Mouse (Mus musculus): ENCODE data around the gene Cela1.

Gene Cela1

GRCm38 (mm10) chr15:100687430-100687971, at the start of gene Cela1:
Gene Cela1, minus strand, starts transcription at chr15:100687921.
- no peak for DNase-seq (ENCODE audit: extremely low read depth, low read depth)

- DNase-seq (ENCODE audit: extremely low read depth, low read depth): peak; percentile 66
These were observed 48.2 kb upstream of the Cela1 start for GRCm38 (mm10) chr15:100735953-100736300.

GRCm38 (mm10) chr15:100735095-100735952, 47.6 kb upstream of the Cela1 start:
- peak; percentile 53 for DNase-seq (ENCODE audit: extremely low read depth, low read depth)

- peak; percentile 53 for DNase-seq (ENCODE audit: extremely low read depth, low read depth)
These were observed 44.9 kb upstream of the Cela1 start for GRCm38 (mm10) chr15:100732580-100732979.

- DNase-seq (ENCODE audit: extremely low read depth, low read depth): no peak
These were observed 43.4 kb upstream of the Cela1 start for GRCm38 (mm10) chr15:100731081-100731480.

- DNase-seq (ENCODE audit: extremely low read depth, low read depth): no peak
These were observed 41.7 kb upstream of the Cela1 start, which contains the start of gene Galnt6 for GRCm38 (mm10) chr15:100729281-100729985. Gene Galnt6, minus strand, starts transcription at chr15:100729376.

- DNase-seq (ENCODE audit: extremely low read depth, low read depth): peak; percentile 61
These were observed 40.9 kb upstream of the Cela1 start for GRCm38 (mm10) chr15:100728586-100728985.

GRCm38 (mm10) chr15:100727834-100728233, 40.1 kb upstream of the Cela1 start:
- no peak for DNase-seq (ENCODE audit: extremely low read depth, low read depth)

- DNase-seq (ENCODE audit: extremely low read depth, low read depth): no peak
These were observed 39.0 kb upstream of the Cela1 start for GRCm38 (mm10) chr15:100726721-100727120.

GRCm38 (mm10) chr15:100723505-100723904, 35.8 kb upstream of the Cela1 start:
- no peak for DNase-seq (ENCODE audit: extremely low read depth, low read depth)

GRCm38 (mm10) chr15:100722564-100722963, 34.8 kb upstream of the Cela1 start:
- DNase-seq (ENCODE audit: extremely low read depth, low read depth): no peak

GRCm38 (mm10) chr15:100722026-100722425, 34.3 kb upstream of the Cela1 start:
- no peak for DNase-seq (ENCODE audit: extremely low read depth, low read depth)

- no peak for DNase-seq (ENCODE audit: extremely low read depth, low read depth)
These were observed 33.7 kb upstream of the Cela1 start for GRCm38 (mm10) chr15:100721445-100721844.

- DNase-seq (ENCODE audit: extremely low read depth, low read depth): no peak
These were observed 32.3 kb upstream of the Cela1 start for GRCm38 (mm10) chr15:100720066-100720465.

- DNase-seq (ENCODE audit: extremely low read depth, low read depth): no peak
These were observed 31.5 kb upstream of the Cela1 start for GRCm38 (mm10) chr15:100719217-100719616.

GRCm38 (mm10) chr15:100718572-100718971, 30.9 kb upstream of the Cela1 start:
- DNase-seq (ENCODE audit: extremely low read depth, low read depth): no peak

- DNase-seq (ENCODE audit: extremely low read depth, low read depth): peak; percentile 82
These were observed 30.2 kb upstream of the Cela1 start for GRCm38 (mm10) chr15:100717933-100718332.

GRCm38 (mm10) chr15:100715399-100715993, 27.8 kb upstream of the Cela1 start:
- no peak for DNase-seq (ENCODE audit: extremely low read depth, low read depth)

GRCm38 (mm10) chr15:100714470-100714869, 26.7 kb upstream of the Cela1 start:
- no peak for DNase-seq (ENCODE audit: extremely low read depth, low read depth)

GRCm38 (mm10) chr15:100710838-100711237, 23.1 kb upstream of the Cela1 start:
- DNase-seq (ENCODE audit: extremely low read depth, low read depth): no peak

- no peak for DNase-seq (ENCODE audit: extremely low read depth, low read depth)
These were observed 20.8 kb upstream of the Cela1 start for GRCm38 (mm10) chr15:100708433-100709078.
